Mouse (Mus musculus) neural tube, embryonic 13.5 days (tissue): ENCODE measurements around the gene Otos. TPM values are rescaled to one million over a fixed set of nuclear protein-coding genes. Genes with fewer than 3 reads are reported as not detected.

Experiments used
- ATAC-seq: fragments of 200-750 bp; cut with Nextera tagmentation; 2 replicates; pipeline ENCODE4 v1.8.0; 2017; ENCODE audit warnings: low read depth, mild to moderate bottlenecking, moderate TSS enrichment, moderate library complexity
- H3K27ac ChIP-seq: fragments of 300-500 bp; sonication (generic); replicated peaks from 2 replicates; pipeline ENCODE4 v1.5.1; 2015; ENCODE audit warnings: moderate library complexity, mild to moderate bottlenecking, inconsistent platforms
- H3K27me3 ChIP-seq: fragments of 300-500 bp; sonication (generic); 2 replicates; pipeline ENCODE4 v1.6.1; 2015; ENCODE audit warnings: mild to moderate bottlenecking, inconsistent platforms
- H3K36me3 ChIP-seq: fragments of 300-500 bp; sonication (generic); 2 replicates; pipeline ENCODE4 v1.6.1; 2015; ENCODE audit warnings: mild to moderate bottlenecking, inconsistent platforms
- H3K4me1 ChIP-seq: fragments of 300-500 bp; sonication (generic); replicated peaks from 2 replicates; pipeline ENCODE4 v1.6.1; 2015; ENCODE audit warnings: inconsistent platforms
- H3K4me2 ChIP-seq: fragments of 300-500 bp; sonication (generic); 2 replicates; pipeline ENCODE4 v1.6.1; 2015; ENCODE audit warnings: inconsistent platforms, mild to moderate bottlenecking, moderate library complexity
- H3K4me3 ChIP-seq: fragments of 300-500 bp; sonication (generic); 2 replicates; pipeline ENCODE4 v1.5.1; 2015; ENCODE audit warnings: mild to moderate bottlenecking, inconsistent platforms
- H3K9ac ChIP-seq: fragments of 300-500 bp; sonication (generic); 2 replicates; pipeline ENCODE4 v1.6.1; 2015; ENCODE audit warnings: moderate library complexity, mild to moderate bottlenecking, inconsistent platforms
- H3K9me3 ChIP-seq: fragments of 300-500 bp; sonication (generic); 2 replicates; pipeline ENCODE4 v1.6.1; 2016; ENCODE audit warnings: inconsistent platforms
- WGBS: fragments of 180-500 bp; shearing (Covaris S2); methylation state at CpG from one replicate; pipeline ENCODE4 v1.1.7; 2015; 5-methylcytosine and 5-hydroxymethylcytosine counted together
- polyA plus RNA-seq: library from polyadenylated mRNA; unstranded; fragments of >200 nt; fragmentation: Nextera tagmentation; extraction: Ambion mirVana; gene quantifications from 2 replicates; pipeline ENCODE4 v1.2.1, GENCODE M21; 2015

The Otos gene
- polyA plus RNA-seq, 1 experiment from 2014 or later: not detected

DNA sequence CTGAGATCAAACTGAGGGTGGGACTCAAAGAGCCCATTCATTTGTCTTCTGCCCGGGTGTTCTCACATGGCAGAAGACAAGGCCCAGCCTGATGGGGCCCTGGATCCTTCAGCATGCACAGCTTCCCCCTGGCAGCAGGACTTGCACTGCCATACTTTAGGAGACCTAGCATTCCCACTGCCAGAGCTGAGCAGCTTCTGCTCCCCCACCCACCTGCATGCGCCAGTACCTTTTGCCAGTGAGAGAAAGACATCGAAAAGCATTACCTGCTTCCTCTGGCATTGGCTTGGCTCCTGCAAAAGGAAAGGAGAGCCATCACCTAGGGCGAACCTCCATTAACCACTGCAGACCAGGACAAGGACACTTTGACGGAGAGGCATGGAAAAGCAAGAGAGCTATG lies 3.7 kb downstream of the Otos start:
- no peak for ATAC-seq
- no peak overlapping the region for H3K9ac ChIP-seq

DNA sequence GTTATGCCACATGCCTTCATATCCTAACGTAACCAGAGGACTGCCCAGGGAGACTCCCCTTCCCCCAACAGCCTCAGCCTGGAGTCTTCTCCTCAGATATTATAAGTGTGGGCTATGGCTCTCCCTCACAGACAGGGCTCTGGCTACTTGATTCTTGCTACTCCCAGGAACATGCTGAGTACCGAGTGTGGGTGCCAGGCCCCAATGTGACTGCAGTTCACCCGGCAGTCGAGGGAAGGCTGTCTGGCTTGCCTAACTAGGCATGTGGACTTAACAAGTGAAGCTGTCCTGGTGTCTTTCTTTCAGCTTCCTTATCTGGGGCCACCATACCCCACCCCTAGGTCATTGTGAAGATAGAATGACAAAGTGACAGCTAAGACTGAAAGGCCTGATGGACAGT lies 5.0 kb downstream of the Otos start:
- Histone ChIP-seq H3K27ac (no peak overlapping the region), H3K9ac (no peak overlapping the region), H3K9me3 (no peaks in the 10 kb centered on the region), H3K4me2 (no peak overlapping the region), H3K4me3 (no peak overlapping the region), H3K4me1 (peaks cover 30% of the 10 kb centered on the region), H3K27me3 (peaks cover 4% of the 10 kb centered on the region), H3K36me3 (peaks cover 10% of the 10 kb centered on the region; the same call in 1 of the 2 replicates)
- no peak for ATAC-seq
- WGBS: 63% methylated on average over 4 of the region's 4 CpGs

More for the DNA sequence above, 3.7 kb downstream of the Otos start:
- Histone ChIP-seq H3K36me3 (0 out of 2 replicates have a peak, but pooled peaks cover under 1% of the 10 kb centered on the region), H3K27ac (no peak overlapping the region), H3K4me2 (no peak overlapping the region), H3K9me3 (no peaks in the 10 kb centered on the region), H3K27me3 (peaks cover 4% of the 10 kb centered on the region), H3K4me3 (no peak overlapping the region), H3K4me1 (peaks cover 27% of the 10 kb centered on the region)
- 83% methylated on average over 5 of the region's 5 CpGs for WGBS

DNA sequence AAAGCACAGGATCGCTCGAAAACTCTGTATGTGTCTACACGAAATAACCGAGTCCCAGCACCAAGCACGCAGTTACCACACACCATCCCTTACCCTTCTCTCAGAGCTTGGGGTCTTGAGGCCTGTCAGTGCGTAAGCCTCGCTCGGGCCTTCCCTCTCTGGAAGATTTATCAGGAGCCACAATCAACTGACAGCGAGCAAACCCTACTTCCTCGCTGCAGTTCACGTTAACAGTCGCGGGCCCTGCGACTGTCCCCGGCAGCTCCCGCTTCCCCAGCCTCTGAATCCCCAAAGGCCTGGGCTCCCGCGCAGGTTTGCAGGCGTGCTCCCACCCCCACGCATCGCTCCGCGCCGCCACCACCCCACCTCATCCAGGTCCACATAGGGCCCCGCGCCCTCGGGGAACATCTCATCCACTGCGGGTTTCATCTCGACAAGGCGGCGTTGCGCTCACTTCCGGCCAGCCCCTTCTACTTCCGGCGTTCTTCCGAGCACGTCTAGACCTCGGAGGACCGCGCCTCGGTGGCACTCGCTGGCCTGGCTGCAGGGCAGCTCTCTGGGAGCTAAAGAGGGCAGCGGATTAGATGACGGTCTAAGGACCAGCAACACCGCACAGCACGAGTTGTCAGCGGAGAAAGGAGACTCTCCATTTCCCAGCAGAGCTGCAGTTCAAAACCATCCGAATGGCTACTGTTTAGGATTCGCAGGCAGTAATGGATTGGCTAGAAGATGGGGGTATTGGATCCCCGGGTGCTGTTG lies 6.9 kb downstream of the Otos start, which contains the start of gene Cops9:
Gene Cops9, minus strand, starts transcription at position 472 of the 759 bp plus-strand sequence.
- peak within 1 kb of the TSS; percentile 92 for H3K9ac ChIP-seq
- H3K4me3 ChIP-seq: peak within 1 kb of the TSS; percentile 78
- ATAC-seq: peak; percentile 96
- H3K27ac ChIP-seq: peak within 1 kb of the TSS; percentile 82
- H3K4me1 ChIP-seq: peaks cover 24% of the 10 kb centered on the region
- peaks cover 30% of the 10 kb centered on the region for H3K36me3 ChIP-seq
- no peaks in the 10 kb centered on the region; the same call in none of the 2 replicates for H3K27me3 ChIP-seq
- no peaks in the 10 kb centered on the region for H3K9me3 ChIP-seq
- H3K4me2 ChIP-seq: peak within 1 kb of the TSS; percentile 80
- WGBS: 2% methylated on average over 50 of the region's 50 CpGs

DNA sequence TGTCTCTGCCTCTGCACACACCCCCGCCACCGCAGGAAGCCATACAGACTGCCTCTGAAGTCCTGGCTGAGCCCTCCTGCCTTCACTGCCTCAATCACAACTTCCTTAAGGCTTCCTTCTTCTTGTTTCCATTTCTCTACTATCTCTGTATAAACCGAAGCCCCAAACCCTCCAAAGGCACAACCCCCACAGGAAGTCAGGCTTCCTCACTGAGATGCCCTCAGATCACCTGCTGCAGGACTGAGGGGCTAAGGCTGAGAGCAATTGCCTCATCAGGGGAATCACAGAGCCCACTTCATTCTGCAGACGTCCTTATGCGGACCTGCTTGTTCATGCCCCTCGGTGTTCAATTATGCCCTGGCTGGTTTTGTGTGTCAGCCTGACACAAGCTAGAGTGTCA lies 8.2 kb downstream of the Otos start:
- H3K4me1 ChIP-seq: peaks cover 24% of the 10 kb centered on the region
- no peak for ATAC-seq
- no peaks in the 10 kb centered on the region for H3K9me3 ChIP-seq
- WGBS: 90% methylated on average over 6 of the region's 6 CpGs
- peak overlapping the region; percentile 92 for H3K9ac ChIP-seq
- peak overlapping the region; percentile 78 for H3K4me3 ChIP-seq
- H3K27ac ChIP-seq: no peak overlapping the region
- no peaks in the 10 kb centered on the region; the same call in 1 of the 2 replicates for H3K27me3 ChIP-seq
- peak overlapping the region; percentile 80 for H3K4me2 ChIP-seq
- peaks cover 43% of the 10 kb centered on the region for H3K36me3 ChIP-seq

DNA sequence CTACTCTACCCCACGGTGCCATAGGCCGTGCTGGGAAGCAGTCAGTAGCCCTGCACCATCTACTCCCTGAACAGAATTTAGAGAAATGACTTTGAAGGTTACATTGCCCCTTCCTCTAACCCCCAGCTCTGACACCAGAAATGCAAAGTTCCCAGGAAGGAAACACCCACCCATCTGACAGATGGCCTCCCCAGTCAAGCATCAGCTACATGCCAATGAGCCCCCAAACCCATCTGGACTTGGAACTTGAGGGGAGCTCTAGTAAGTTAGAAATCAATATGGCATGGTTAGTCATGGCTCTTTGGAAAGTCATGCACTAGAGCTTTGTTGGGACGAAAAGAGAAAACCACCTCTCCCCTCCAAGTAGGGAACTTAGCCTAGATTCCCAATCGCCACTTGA lies 9.9 kb downstream of the Otos start:
- ATAC-seq: no peak
- Histone ChIP-seq H3K4me1 (peaks cover 24% of the 10 kb centered on the region), H3K27ac (no peak overlapping the region), H3K4me2 (no peak overlapping the region), H3K36me3 (peaks cover 44% of the 10 kb centered on the region), H3K4me3 (no peak overlapping the region), H3K9me3 (no peaks in the 10 kb centered on the region), H3K27me3 (no peaks in the 10 kb centered on the region), H3K9ac (no peak overlapping the region)
- WGBS: 93% methylated on average over 4 of the region's 4 CpGs

DNA sequence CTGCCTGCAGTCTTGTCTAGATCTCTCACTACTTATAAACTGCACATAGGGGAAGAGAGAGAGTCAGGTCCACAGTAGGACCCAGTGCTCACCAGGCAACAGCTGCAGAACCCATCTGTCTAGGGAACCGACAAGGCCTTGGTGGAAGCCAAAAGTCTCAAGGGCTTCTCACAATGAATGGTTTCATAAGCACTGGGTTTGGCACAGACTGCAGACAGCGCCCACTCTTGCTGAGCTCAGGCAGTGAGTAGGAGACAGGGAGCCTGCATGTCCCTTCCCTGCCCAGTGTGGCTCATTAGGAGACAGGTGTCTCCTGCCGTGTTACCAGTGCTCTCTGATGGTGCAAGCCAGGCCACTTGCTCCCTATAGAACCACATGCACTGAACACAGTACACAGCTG lies 10.5 kb downstream of the Otos start:
- no peaks in the 10 kb centered on the region for H3K27me3 ChIP-seq
- no peak overlapping the region for H3K27ac ChIP-seq
- ATAC-seq: no peak
- H3K4me2 ChIP-seq: no peak overlapping the region
- H3K36me3 ChIP-seq: peaks cover 44% of the 10 kb centered on the region
- H3K9ac ChIP-seq: no peak overlapping the region
- H3K4me1 ChIP-seq: peaks cover 24% of the 10 kb centered on the region
- no peak overlapping the region for H3K4me3 ChIP-seq
- WGBS: 93% methylated on average over 3 of the region's 3 CpGs
- no peaks in the 10 kb centered on the region for H3K9me3 ChIP-seq

DNA sequence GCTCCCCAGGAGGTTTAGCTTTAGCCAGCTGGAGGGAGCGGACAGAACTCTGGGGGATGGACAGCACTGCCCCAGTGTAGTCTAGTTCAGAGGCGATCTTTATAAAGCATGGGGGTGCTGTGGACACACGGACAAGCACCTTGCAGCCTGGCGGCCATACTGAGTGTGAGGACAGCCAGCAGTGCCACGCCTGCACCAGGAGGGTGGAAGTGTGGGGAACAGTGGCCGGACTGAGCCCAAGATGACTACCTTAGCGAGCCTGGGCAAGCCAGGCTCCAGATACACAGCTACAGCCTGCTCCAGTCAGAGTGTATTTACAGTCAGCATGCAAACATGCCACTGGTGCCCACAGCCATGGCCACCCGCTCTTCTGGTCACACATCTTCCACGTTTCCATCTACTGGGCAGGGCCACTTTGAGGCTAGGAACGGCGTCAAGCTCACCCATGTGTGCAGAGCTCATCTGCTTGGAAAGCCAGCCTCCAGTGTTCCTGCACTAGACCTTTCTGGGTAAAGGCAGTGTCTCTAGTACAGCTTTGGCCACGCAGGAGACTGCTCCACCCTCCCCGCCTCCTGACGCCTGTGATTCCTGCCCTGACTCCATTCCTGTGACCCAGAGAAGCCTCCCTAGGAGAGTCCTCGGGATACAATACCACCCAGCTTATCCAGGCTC lies 11.0 kb downstream of the Otos start:
- H3K9ac ChIP-seq: no peak overlapping the region
- no peak overlapping the region for H3K27ac ChIP-seq
- H3K36me3 ChIP-seq: peaks cover 44% of the 10 kb centered on the region
- H3K4me3 ChIP-seq: no peak overlapping the region
- H3K4me1 ChIP-seq: peaks cover 23% of the 10 kb centered on the region
- no peak for ATAC-seq
- H3K9me3 ChIP-seq: no peaks in the 10 kb centered on the region
- WGBS: 93% methylated on average over 15 of the region's 15 CpGs
- H3K27me3 ChIP-seq: no peaks in the 10 kb centered on the region
- no peak overlapping the region for H3K4me2 ChIP-seq

DNA sequence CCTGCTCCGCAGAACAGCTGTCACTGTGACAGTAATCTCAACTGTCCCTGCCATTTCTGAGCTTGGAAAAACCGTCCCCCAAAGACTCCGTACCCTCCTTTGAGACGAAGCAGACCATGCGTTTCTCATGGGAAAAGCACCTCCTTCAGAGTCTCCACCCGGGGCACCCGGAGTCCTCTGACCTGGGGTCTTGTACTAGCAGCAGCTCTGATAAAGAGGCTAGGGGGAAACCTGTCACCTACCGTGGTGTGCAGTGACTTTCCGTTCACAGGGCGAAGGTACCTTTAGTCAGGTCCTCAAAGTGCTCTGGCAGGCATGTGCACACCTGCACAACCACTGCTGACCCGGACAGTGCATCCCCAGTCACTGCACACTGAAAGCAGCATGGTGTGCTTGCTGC lies 12.0 kb downstream of the Otos start:
- Histone ChIP-seq H3K27me3 (no peaks in the 10 kb centered on the region), H3K4me1 (peaks cover 16% of the 10 kb centered on the region)
- WGBS: 95% methylated on average over 11 of the region's 11 CpGs

DNA sequence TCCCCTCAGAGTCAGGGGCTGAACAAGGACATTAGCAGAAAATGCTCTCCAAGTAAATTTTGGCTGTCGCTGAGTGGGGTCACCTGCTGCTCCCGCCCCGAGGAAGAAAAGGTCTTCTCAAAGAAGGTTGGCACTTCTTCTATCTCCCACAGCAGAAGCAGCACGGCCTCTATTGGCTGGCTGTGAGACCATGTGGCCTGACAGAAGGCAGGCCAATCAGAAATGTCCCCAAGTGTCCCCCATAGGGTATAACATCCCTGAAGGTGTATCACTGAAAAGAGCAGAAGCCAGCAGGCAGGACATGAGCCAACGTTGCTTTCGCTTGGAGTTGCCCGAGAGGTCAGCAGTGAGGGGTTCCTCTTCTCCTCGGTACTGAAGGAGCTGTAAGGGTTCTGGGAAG lies 12.6 kb downstream of the Otos start:
- H3K27me3 ChIP-seq: no peaks in the 10 kb centered on the region
- H3K9ac ChIP-seq: no peak overlapping the region
- H3K27ac ChIP-seq: peak overlapping the region; percentile 57; the same call in 1 of the 2 replicates
- no peak for ATAC-seq
- peaks cover 44% of the 10 kb centered on the region for H3K36me3 ChIP-seq
- H3K9me3 ChIP-seq: no peaks in the 10 kb centered on the region
- 87% methylated on average over 8 of the region's 8 CpGs for WGBS
- H3K4me3 ChIP-seq: no peak overlapping the region
- H3K4me1 ChIP-seq: peaks cover 14% of the 10 kb centered on the region
- H3K4me2 ChIP-seq: no peak overlapping the region

More for the DNA sequence above, 12.0 kb downstream of the Otos start:
- Histone ChIP-seq H3K9ac (no peak overlapping the region), H3K4me3 (no peak overlapping the region), H3K9me3 (no peaks in the 10 kb centered on the region), H3K27ac (no peak overlapping the region), H3K36me3 (peaks cover 44% of the 10 kb centered on the region), H3K4me2 (no peak overlapping the region)
- no peak for ATAC-seq

DNA sequence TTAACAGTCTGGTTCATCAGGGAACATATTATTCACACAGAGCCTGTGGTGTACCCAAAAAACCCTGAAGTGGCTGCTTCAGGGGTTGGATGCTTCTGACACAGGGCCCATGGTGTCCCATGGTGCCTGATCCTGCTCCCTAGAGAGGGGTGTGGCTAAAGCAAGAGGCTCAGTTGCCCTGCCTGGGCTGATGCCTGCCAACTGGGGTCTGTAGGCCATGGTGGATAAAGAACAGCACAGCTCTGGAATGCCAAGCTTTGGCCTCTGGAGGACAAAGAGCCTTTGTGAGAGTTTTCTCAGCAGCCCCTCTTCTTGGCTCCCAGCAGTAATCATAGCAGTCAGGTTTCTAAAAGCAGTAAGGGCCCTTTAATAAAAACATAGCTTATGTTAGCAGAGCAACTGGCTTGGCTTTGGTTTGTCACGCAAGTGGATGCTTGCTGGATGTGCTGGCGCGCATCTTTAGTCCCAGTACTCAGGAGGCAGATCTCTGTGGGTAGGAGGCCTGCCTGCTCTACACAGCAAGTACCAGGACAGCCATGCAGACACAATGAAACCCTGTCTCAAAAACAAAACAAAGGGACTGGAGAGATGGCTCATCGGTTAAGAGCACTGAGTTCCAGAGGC lies 13.6 kb downstream of the Otos start:
- Histone ChIP-seq H3K9ac (no peak overlapping the region), H3K4me3 (no peak overlapping the region), H3K27me3 (no peaks in the 10 kb centered on the region), H3K9me3 (no peaks in the 10 kb centered on the region), H3K27ac (peak overlapping the region; percentile 57), H3K36me3 (peaks cover 44% of the 10 kb centered on the region), H3K4me1 (peaks cover 5% of the 10 kb centered on the region), H3K4me2 (no peak overlapping the region)
- 0 out of 2 replicates have a peak, but pooled peaks have one; percentile 38 for ATAC-seq
- WGBS: 69% methylated on average over 4 of the region's 4 CpGs

DNA sequence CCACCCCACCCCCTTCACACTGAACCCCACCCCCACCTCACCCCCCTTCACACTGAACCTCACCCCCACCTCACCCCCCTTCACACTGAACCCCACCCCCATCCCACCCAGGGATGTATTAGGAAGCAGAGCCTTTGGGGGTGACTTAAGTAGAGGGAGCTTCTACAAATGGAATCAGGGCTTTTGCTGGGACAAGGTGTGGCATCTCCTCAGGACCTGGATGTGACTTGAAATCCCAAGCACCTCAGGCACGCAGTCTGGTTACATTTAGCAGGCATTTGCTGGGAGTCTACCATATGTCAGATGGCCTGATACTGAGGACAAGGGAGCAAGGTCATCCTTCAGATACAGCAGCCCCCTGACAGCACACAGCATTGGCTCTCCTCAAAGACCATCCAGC lies 14.1 kb downstream of the Otos start:
- no peak overlapping the region for H3K4me2 ChIP-seq
- no peaks in the 10 kb centered on the region; the same call in 1 of the 2 replicates for H3K4me1 ChIP-seq
- 0 out of 2 replicates have a peak overlapping the region, but pooled peaks have one; percentile 57 for H3K27ac ChIP-seq
- ATAC-seq: no peak
- peaks cover 41% of the 10 kb centered on the region for H3K36me3 ChIP-seq
- H3K27me3 ChIP-seq: no peaks in the 10 kb centered on the region
- H3K9ac ChIP-seq: no peak overlapping the region
- H3K4me3 ChIP-seq: no peak overlapping the region
- no peaks in the 10 kb centered on the region for H3K9me3 ChIP-seq
- WGBS: 72% methylated on average over 1 of the region's 1 CpGs

DNA sequence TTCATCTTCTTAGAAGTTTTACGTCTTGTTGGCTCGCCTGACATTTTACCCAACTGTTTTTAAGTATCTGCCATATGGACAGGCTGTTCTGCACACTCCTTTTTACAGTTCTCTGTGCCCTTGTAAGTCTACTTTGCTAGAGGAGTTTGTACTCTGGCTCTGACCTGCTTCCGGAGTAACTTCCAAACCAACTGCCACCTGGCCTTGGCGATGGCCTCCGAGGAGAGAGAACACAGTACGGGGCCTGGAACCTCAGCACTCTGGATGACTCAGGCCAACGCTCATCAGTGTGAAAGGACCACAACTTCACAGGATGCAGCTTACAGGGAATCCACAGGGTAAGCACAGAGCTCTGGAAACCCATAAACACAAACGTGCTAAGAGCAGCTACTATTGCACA lies 14.9 kb downstream of the Otos start:
- H3K27me3 ChIP-seq: no peaks in the 10 kb centered on the region
- WGBS: 87% methylated on average over 8 of the region's 8 CpGs

More for the DNA sequence above, 14.9 kb downstream of the Otos start:
- Histone ChIP-seq H3K36me3 (peaks cover 34% of the 10 kb centered on the region), H3K27ac (no peak overlapping the region), H3K9me3 (no peaks in the 10 kb centered on the region), H3K9ac (no peak overlapping the region), H3K4me2 (no peak overlapping the region), H3K4me3 (no peak overlapping the region), H3K4me1 (no peaks in the 10 kb centered on the region; the same call in 1 of the 2 replicates)
- ATAC-seq: no peak
